Mouse (Mus musculus) myocyte (in vitro differentiated cells): ENCODE data around the gene Grb10.

Experiments used
- CEBPB ChIP-seq: IDR thresholded peaks from 2 replicates; pipeline ENCODE4 v1.6.1; 2011; ENCODE audit warnings: mild to moderate bottlenecking, moderate library complexity; ENCODE audit not compliant: poor library complexity, insufficient read depth, severe bottlenecking
- E2F4 ChIP-seq: IDR thresholded peaks from one replicate; pipeline ENCODE4 v1.6.1; 2011; ENCODE audit warnings: mild to moderate bottlenecking, control low read depth, moderate library complexity; ENCODE audit not compliant: insufficient read depth
- MAX ChIP-seq: IDR thresholded peaks from one replicate; pipeline ENCODE4 v1.6.1; 2011; ENCODE audit warnings: low read depth, mild to moderate bottlenecking, control low read depth
- MYOD1 ChIP-seq, 3 experiments: IDR thresholded peaks; one replicate each; pipeline ENCODE4 v1.6.1; 2011; ENCODE audit warnings: control low read depth in 2 of 3, low read depth in 2 of 3, mild to moderate bottlenecking in 2 of 3, moderate library complexity in 1 of 3; ENCODE audit not compliant: insufficient read length in 2 of 3, control insufficient read depth in 1 of 3
- MYOG ChIP-seq, 3 experiments: IDR thresholded peaks; one replicate each; pipeline ENCODE4 v1.6.1; 2011; ENCODE audit warnings: control low read depth in 2 of 3, low read depth in 2 of 3, mild to moderate bottlenecking in 2 of 3; ENCODE audit not compliant: insufficient read length in 2 of 3, control insufficient read depth in 1 of 3, insufficient read depth in 1 of 3
- POLR2A ChIP-seq: IDR thresholded peaks from one replicate; pipeline ENCODE4 v1.6.1; 2011; ENCODE audit warnings: low read depth, mild to moderate bottlenecking, control low read depth, moderate library complexity; ENCODE audit not compliant: insufficient read length
- POLR2AphosphoS2 ChIP-seq: IDR thresholded peaks from one replicate; pipeline ENCODE4 v1.6.1; 2011; ENCODE audit warnings: low read depth, control low read depth; ENCODE audit not compliant: insufficient read length
- REST ChIP-seq: IDR thresholded peaks from one replicate; pipeline ENCODE4 v1.6.1; 2011; ENCODE audit warnings: mild to moderate bottlenecking, control low read depth, moderate library complexity; ENCODE audit not compliant: insufficient read depth, insufficient read length
- SRF ChIP-seq: IDR thresholded peaks from one replicate; pipeline ENCODE4 v1.6.1; 2011; ENCODE audit warnings: low read depth; ENCODE audit not compliant: control insufficient read depth, insufficient read length
- TCF12 ChIP-seq: IDR thresholded peaks from one replicate; pipeline ENCODE4 v1.6.1; 2011; ENCODE audit warnings: mild to moderate bottlenecking, control low read depth; ENCODE audit not compliant: poor library complexity, insufficient read depth, severe bottlenecking
- TCF3 ChIP-seq: IDR thresholded peaks from one replicate; pipeline ENCODE4 v1.6.1; 2011; ENCODE audit warnings: low read depth, control low read depth; ENCODE audit not compliant: insufficient read length
- USF1 ChIP-seq: IDR thresholded peaks from one replicate; pipeline ENCODE4 v1.6.1; 2011; ENCODE audit warnings: low read depth, mild to moderate bottlenecking, control low read depth, moderate library complexity

DNA sequence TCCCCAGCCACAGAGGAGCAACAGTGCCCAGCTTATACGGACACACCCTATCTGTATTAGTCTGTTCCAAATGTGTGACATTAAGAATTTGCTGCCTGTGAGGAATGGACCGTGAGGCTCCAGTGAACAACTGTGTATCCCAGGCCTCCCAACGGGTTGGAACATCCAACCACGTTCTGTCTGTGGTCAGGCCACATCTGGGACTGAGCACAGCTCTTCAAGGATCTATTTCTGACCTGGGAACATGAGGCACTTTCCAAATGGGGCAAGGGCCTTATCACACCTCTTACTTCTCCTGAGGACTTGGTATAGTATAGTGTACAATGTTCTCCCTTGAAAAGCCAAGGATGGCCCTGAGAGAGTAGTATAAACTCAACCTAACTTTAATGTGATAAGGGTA lies 19.9 kb downstream of the Grb10 start:
- no peak for TF ChIP-seq E2F4
- TF ChIP-seq POLR2A: no peak
- TF ChIP-seq TCF3: no peak
- no peak for TF ChIP-seq TCF12
- no peak for TF ChIP-seq USF1
- TF ChIP-seq MYOD1 (IDR thresholded peaks at IDR 0.05; ENCODE audit: control insufficient read depth in 1 of 3, insufficient read length in 2 of 3, low read depth in 2 of 3): no peak
- no peak for TF ChIP-seq MAX
- TF ChIP-seq POLR2AphosphoS2: no peak
- no peak for TF ChIP-seq MYOG (IDR thresholded peaks at IDR 0.05; ENCODE audit: control insufficient read depth in 1 of 3, insufficient read depth in 1 of 3, insufficient read length in 2 of 3, low read depth in 2 of 3)
- no peak for TF ChIP-seq CEBPB
- no peak for TF ChIP-seq SRF
- no peak for TF ChIP-seq REST
